ENCODE assay signal across 19 mouse cellular contexts in genomic region chr2:179853892-179854291, GRCm38 (mm10).
DNase-seq lines count a peak whose midpoint lies in the region; ATAC-seq lines count a peak whose summit lies in the region.
"Had no signal": no experiment of that assay in that cellular context is flagged by ENCODE, and none has a peak within 500 bp of the region (broad histone marks: within the 10 kb centered on the region; RNA-seq: fewer than 3 reads in every experiment).

No protein-coding gene starts in this region.

- no peak overlapping the region for H3K4me2 ChIP-seq in neural tube, embryonic 11.5 days (ENCODE audit: low read depth)
- no peak overlapping the region for H3K4me2 ChIP-seq in hindbrain, embryonic 16.5 days (ENCODE audit: low read length)
- H3K4me2 ChIP-seq in midbrain, embryonic 14.5 days (ENCODE audit: low read length) = no peak overlapping the region
- no peak overlapping the region for H3K4me2 ChIP-seq in neural tube, embryonic 15.5 days
- H3K4me2 ChIP-seq: embryonic facial prominence, embryonic 13.5 days had no signal

- no peak overlapping the region for H3K27ac ChIP-seq in neural tube, embryonic 11.5 days (ENCODE audit: low read depth, low read length)
- H3K27ac ChIP-seq in hindbrain, embryonic 16.5 days (ENCODE audit: low read depth, low read length) = peak overlapping the region; percentile 54; the same call in 1 of the 2 replicates
- peak overlapping the region; percentile 69 for H3K27ac ChIP-seq in midbrain, embryonic 14.5 days (replicated peaks; ENCODE audit: low read depth, low read length)
- peak overlapping the region; percentile 62 for H3K27ac ChIP-seq in neural tube, embryonic 15.5 days (replicated peaks)
- H3K27ac ChIP-seq: embryonic facial prominence, embryonic 13.5 days; kidney, postnatal 0 days had no signal

- H3K4me1 ChIP-seq in neural tube, embryonic 11.5 days (ENCODE audit: control insufficient read depth, insufficient read depth, low read length) = peaks cover 25% of the 10 kb centered on the region
- H3K4me1 ChIP-seq in hindbrain, embryonic 16.5 days (ENCODE audit: control insufficient read depth, insufficient read depth, low read depth, low read length) = peaks cover 49% of the 10 kb centered on the region
- H3K4me1 ChIP-seq in midbrain, embryonic 14.5 days (ENCODE audit: control insufficient read depth, insufficient read depth, low read length) = peaks cover 63% of the 10 kb centered on the region
- H3K4me1 ChIP-seq in neural tube, embryonic 15.5 days = peaks cover 72% of the 10 kb centered on the region

- H3K9ac ChIP-seq in neural tube, embryonic 11.5 days (ENCODE audit: low read length) = 0 out of 2 replicates have a peak overlapping the region, but pooled peaks have one; percentile 5
- no peak overlapping the region for H3K9ac ChIP-seq in hindbrain, embryonic 16.5 days (ENCODE audit: low read depth, low read length)
- no peak overlapping the region for H3K9ac ChIP-seq in midbrain, embryonic 14.5 days (replicated peaks; ENCODE audit: low read length)
- H3K9ac ChIP-seq in neural tube, embryonic 15.5 days (replicated peaks) = no peak overlapping the region
- H3K9ac ChIP-seq: embryonic facial prominence, embryonic 13.5 days had no signal

- no peaks in the 10 kb centered on the region for H3K27me3 ChIP-seq in neural tube, embryonic 11.5 days (ENCODE audit: control insufficient read depth, insufficient read depth, low read length)
- H3K27me3 ChIP-seq in hindbrain, embryonic 16.5 days (replicated peaks; ENCODE audit: control insufficient read depth, insufficient read depth, low read length) = no peaks in the 10 kb centered on the region
- H3K27me3 ChIP-seq in midbrain, embryonic 14.5 days (ENCODE audit: control insufficient read depth, insufficient read depth, low read length) = no peaks in the 10 kb centered on the region
- no peaks in the 10 kb centered on the region for H3K27me3 ChIP-seq in neural tube, embryonic 15.5 days (replicated peaks)

- H3K9me3 ChIP-seq in neural tube, embryonic 11.5 days (ENCODE audit: control insufficient read depth, low read length) = no peaks in the 10 kb centered on the region
- no peaks in the 10 kb centered on the region for H3K9me3 ChIP-seq in hindbrain, embryonic 16.5 days (ENCODE audit: control insufficient read depth, low read length)
- H3K9me3 ChIP-seq in midbrain, embryonic 14.5 days (ENCODE audit: control insufficient read depth, low read length) = no peaks in the 10 kb centered on the region
- no peaks in the 10 kb centered on the region for H3K9me3 ChIP-seq in neural tube, embryonic 15.5 days (replicated peaks)
- H3K9me3 ChIP-seq: embryonic facial prominence, embryonic 13.5 days had no signal

- intact Hi-C loops in left cerebral cortex, postnatal 14 days (cut with DNase I) = no loop called here

- no peak for DNase-seq in neural tube, embryonic 11.5 days (ENCODE audit: low spot score)
- DNase-seq in neural tube, embryonic 10.5 days (ENCODE audit: extremely low spot score, low spot score) = no peak
- DNase-seq in midbrain, embryonic 14.5 days = peak; percentile 68
- no peak for DNase-seq in cerebellum, adult 11 months
- DNase-seq in left cerebral cortex, postnatal 14 days (ENCODE audit: low spot score in 2 of 2) = no peak
- no peak for DNase-seq in embryo, embryonic 9.5 days (ENCODE audit: extremely low spot score)
- DNase-seq: adrenal gland, postnatal 25 days; B cell, adult 2 months; cerebellum, adult 8-10 months; heart, adult 11 months; heart, postnatal 4 days; liver; lung, postnatal 10 days; thymus, postnatal 25 days had no signal

- H3K36me3 ChIP-seq in neural tube, embryonic 11.5 days (ENCODE audit: control insufficient read depth, insufficient read depth, low read length) = no peaks in the 10 kb centered on the region
- no peaks in the 10 kb centered on the region for H3K36me3 ChIP-seq in hindbrain, embryonic 16.5 days (ENCODE audit: control insufficient read depth, insufficient read depth, low read length)
- H3K36me3 ChIP-seq in midbrain, embryonic 14.5 days (ENCODE audit: control insufficient read depth, insufficient read depth, low read length) = no peaks in the 10 kb centered on the region
- no peaks in the 10 kb centered on the region for H3K36me3 ChIP-seq in neural tube, embryonic 15.5 days
- H3K36me3 ChIP-seq: embryonic facial prominence, embryonic 13.5 days had no signal

- no peak overlapping the region for H3K4me3 ChIP-seq in neural tube, embryonic 11.5 days (ENCODE audit: low read depth, low read length)
- no peak overlapping the region for H3K4me3 ChIP-seq in hindbrain, embryonic 16.5 days (ENCODE audit: low read length)
- H3K4me3 ChIP-seq in midbrain, embryonic 14.5 days (replicated peaks; ENCODE audit: low read depth, low read length) = no peak overlapping the region
- H3K4me3 ChIP-seq in neural tube, embryonic 15.5 days (replicated peaks) = no peak overlapping the region
- H3K4me3 ChIP-seq: embryonic facial prominence, embryonic 13.5 days had no signal

- 78% methylated on average over 10 of the region's 10 CpGs for WGBS in neural tube, embryonic 11.5 days
- 35% methylated on average over 10 of the region's 10 CpGs for WGBS in hindbrain, embryonic 16.5 days
- WGBS in midbrain, embryonic 14.5 days = 25% methylated on average over 10 of the region's 10 CpGs
- 22% methylated on average over 10 of the region's 10 CpGs for WGBS in neural tube, embryonic 15.5 days

- ATAC-seq in neural tube, embryonic 11.5 days (ENCODE audit: insufficient read depth, low FRiP score, low TSS enrichment) = no peak
- peak; percentile 19; the same call in 1 of the 2 replicates for ATAC-seq in hindbrain, embryonic 16.5 days
- ATAC-seq in midbrain, embryonic 14.5 days (ENCODE audit: low FRiP score, low TSS enrichment) = no peak
- ATAC-seq in neural tube, embryonic 15.5 days (ENCODE audit: low FRiP score) = 0 out of 2 replicates have a peak, but pooled peaks have one; percentile 25
- ATAC-seq: intestine, postnatal 0 days had no signal

Comparison
In these comparisons a context has a peak if more than half of its experiments do, and no peak if none do; other contexts are left out.
1. ATAC-seq: peak in hindbrain, embryonic 16.5 days (single experiment) and neural tube, embryonic 15.5 days (single experiment); none in neural tube, embryonic 11.5 days (single experiment) and midbrain, embryonic 14.5 days (single experiment).